Mouse (Mus musculus) embryonic facial prominence, embryonic 10.5 days (tissue): ENCODE results near the gene Aldh1l1. TPM values are rescaled to one million over a fixed set of nuclear protein-coding genes. Genes with fewer than 3 reads are reported as not detected.

Source experiments
- DNase-seq: peaks from one replicate; pipeline ENCODE4 v3.0.0-alpha.2; 2017; ENCODE audit warnings: low spot score
- H3K27ac ChIP-seq: fragments of 300-500 bp; sonication (generic); replicated peaks from 2 replicates; pipeline ENCODE4 v1.5.1; 2016; ENCODE audit warnings: mild to moderate bottlenecking
- H3K27me3 ChIP-seq: fragments of 300-500 bp; sonication (generic); replicated peaks from 2 replicates; pipeline ENCODE4 v1.6.1; 2016; ENCODE audit warnings: low read depth, mild to moderate bottlenecking; ENCODE audit not compliant: poor library complexity, severe bottlenecking
- H3K36me3 ChIP-seq: fragments of 300-500 bp; sonication (generic); replicated peaks from 2 replicates; pipeline ENCODE4 v1.6.1; 2016; ENCODE audit warnings: mild to moderate bottlenecking, moderate library complexity
- H3K4me1 ChIP-seq: fragments of 300-500 bp; sonication (generic); 2 replicates; pipeline ENCODE4 v1.6.1; 2016
- H3K4me3 ChIP-seq: fragments of 300-500 bp; sonication (generic); 2 replicates; pipeline ENCODE4 v1.5.1; 2016; ENCODE audit warnings: mild to moderate bottlenecking, moderate library complexity
- H3K9me3 ChIP-seq: fragments of 300-500 bp; sonication (generic); 2 replicates; pipeline ENCODE4 v1.6.1; 2016; ENCODE audit warnings: mild to moderate bottlenecking
- WGBS: fragments of 180-500 bp; shearing (Covaris S2); methylation state at CpG from one replicate; pipeline ENCODE4 v1.1.7; 2016; 5-methylcytosine and 5-hydroxymethylcytosine counted together
- polyA plus RNA-seq: library from polyadenylated mRNA; unstranded; fragments of >200 nt; fragmentation: Nextera tagmentation; extraction: Ambion mirVana; gene quantifications from 2 replicates; pipeline ENCODE4 v1.2.1, GENCODE M21; 2016

Aldh1l1 gene
- 1.5 and 2.1 TPM in 2 replicates for polyA plus RNA-seq

DNA sequence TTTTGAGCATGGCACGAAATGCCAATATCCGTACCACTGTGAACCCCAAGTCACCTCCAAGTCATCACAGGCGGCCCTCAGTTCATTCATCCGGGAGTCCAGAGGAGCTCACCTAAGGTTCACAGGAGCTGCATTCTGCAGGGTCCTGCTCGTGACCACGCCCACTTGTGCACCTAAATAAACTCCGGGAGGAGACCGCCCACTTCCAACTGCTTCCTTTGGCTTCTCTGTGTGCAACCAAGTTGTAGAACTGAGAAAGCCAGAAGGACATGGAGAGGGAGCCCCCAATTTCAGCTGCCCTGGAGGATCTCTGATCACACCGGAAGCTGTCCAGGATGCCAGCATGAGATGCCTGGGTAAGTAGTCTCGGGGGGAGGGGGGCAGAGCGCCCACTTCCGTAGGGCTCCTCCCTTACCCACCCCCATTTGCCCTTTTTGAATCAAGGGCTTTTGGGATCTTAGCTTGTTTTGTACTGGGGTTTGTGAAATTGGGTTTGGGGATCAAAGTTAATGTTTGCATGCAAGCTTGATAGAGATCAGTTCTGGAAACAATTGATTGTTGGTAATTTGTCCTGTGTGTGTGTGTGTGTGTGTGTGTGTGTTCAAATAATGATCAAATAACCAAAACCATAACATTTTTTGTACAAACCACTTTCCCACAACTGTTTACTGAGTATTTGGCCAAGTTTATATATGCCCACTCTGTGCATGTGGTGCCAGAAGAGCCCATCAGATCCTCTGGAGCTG lies at the start of gene Aldh1l1:
Gene Aldh1l1 (plus strand): TSS at position 252 of the 746 bp plus-strand sequence.
- H3K36me3 ChIP-seq, result no peaks in the 10 kb centered on the region
- DNase-seq, result no peak
- H3K4me1 ChIP-seq, result peaks cover 6% of the 10 kb centered on the region; the same call in 1 of the 2 replicates
- no peak within 1 kb of the TSS for H3K4me3 ChIP-seq
- no peak within 1 kb of the TSS for H3K27ac ChIP-seq
- WGBS, result 78% methylated on average over 12 of the region's 12 CpGs
- H3K27me3 ChIP-seq, result no peaks in the 10 kb centered on the region
- no peaks in the 10 kb centered on the region for H3K9me3 ChIP-seq

DNA sequence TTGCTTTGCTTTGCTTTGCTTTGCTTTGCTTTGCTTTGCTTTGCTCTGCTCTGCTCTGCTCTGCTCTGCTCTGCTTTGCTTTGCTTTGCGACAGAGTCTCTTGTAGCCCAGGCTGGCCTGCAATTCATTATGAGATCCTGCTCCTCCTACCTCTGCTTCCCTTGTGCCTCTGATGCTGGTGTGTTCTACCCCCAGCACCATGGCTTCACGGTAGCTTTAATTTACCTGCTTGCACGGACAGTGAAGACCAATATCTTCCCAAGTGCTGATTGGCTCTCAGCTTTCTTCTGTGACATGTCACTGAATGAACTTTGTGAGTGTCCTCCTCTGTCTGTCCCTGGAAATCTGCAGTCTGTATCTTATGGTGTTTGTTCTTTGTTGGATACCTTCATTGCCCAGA lies 49.2 kb upstream of the Aldh1l1 start:
- WGBS, result 88% methylated on average over 3 of the region's 3 CpGs
- no peak for DNase-seq

DNA sequence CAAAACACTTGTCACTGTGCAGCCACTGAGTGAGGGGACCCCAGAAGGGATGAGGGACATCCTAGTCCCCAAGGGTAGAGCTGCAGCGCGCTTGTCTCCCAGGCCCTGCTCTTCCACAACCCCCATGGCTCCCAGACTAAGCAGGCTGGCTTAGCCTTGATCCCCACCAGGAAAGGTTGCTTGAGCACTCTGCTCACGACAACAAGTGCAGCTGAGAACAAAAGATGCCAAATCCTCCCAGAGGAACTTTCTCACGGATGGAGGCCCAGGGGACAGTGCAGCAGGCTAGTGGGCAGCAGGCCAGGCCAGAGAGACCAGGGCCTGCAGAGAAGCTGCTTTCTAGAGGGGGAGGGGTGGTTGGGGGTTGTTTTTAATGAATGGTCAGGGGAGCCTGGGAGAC lies 39.3 kb upstream of the Aldh1l1 start:
- no peaks in the 10 kb centered on the region for H3K27me3 ChIP-seq
- no peaks in the 10 kb centered on the region for H3K9me3 ChIP-seq
- H3K36me3 ChIP-seq, result no peaks in the 10 kb centered on the region
- H3K4me3 ChIP-seq, result no peak overlapping the region
- no peak overlapping the region; the same call in 1 of the 2 replicates for H3K27ac ChIP-seq
- DNase-seq, result no peak
- WGBS, result 34% methylated on average over 4 of the region's 4 CpGs
- peaks cover 7% of the 10 kb centered on the region for H3K4me1 ChIP-seq

More for the DNA sequence above, 49.2 kb upstream of the Aldh1l1 start:
- H3K4me3 ChIP-seq, result no peak overlapping the region
- H3K27ac ChIP-seq, result no peak overlapping the region
- no peaks in the 10 kb centered on the region for H3K36me3 ChIP-seq
- H3K9me3 ChIP-seq, result 0 out of 2 replicates have a peak, but pooled peaks cover 3% of the 10 kb centered on the region
- peaks cover 3% of the 10 kb centered on the region; the same call in 1 of the 2 replicates for H3K4me1 ChIP-seq
- H3K27me3 ChIP-seq, result 0 out of 2 replicates have a peak, but pooled peaks cover 7% of the 10 kb centered on the region

DNA sequence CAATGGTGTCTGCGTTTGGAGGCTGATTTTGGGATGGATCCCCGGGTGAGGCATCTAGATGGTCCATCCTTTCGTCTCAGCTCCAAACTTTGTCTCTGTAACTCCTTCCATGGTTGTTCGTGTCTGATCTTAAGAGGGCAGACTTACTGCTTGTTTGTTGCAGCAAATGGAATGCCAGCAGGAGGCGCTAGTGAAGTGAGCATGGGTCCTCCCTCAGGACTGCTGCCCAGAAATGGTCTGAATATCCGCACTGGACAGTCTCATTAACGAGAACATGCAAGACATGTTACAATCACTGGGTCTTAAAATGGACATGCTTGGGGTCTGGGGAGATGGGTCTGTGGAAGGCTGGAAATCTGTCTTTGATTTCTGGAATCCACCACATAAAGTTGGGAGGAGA lies 36.0 kb upstream of the Aldh1l1 start:
- Histone ChIP-seq H3K27ac (no peak overlapping the region), H3K4me1 (peaks cover 7% of the 10 kb centered on the region), H3K4me3 (no peak overlapping the region), H3K36me3 (no peaks in the 10 kb centered on the region), H3K9me3 (no peaks in the 10 kb centered on the region), H3K27me3 (no peaks in the 10 kb centered on the region)
- 27% methylated on average over 7 of the region's 7 CpGs for WGBS
- DNase-seq, result peak; percentile 76

DNA sequence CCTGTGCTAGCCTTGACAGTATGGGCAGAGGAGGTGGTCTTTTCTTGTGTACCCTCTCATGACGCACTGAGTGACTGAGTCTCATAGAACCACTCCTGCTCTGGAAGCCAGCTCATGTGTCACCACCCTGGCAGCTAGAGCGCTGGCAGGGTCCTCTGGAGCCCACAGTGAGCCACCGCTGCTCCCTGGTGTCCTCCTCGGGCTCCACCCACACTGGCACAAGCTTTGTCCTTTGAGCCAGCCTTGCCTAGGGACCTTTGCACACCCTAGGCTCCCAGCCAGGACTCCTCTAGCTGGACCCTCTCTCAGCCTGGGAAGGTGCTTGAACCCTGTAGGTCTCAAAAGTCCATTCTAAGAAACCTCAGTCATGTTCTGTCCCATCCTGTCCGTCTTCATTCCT lies 35.5 kb upstream of the Aldh1l1 start:
- no peak for DNase-seq
- 0 out of 2 replicates have a peak, but pooled peaks cover 3% of the 10 kb centered on the region for H3K27me3 ChIP-seq
- H3K27ac ChIP-seq, result no peak overlapping the region
- no peaks in the 10 kb centered on the region for H3K9me3 ChIP-seq
- no peak overlapping the region for H3K4me3 ChIP-seq
- H3K36me3 ChIP-seq, result no peaks in the 10 kb centered on the region
- H3K4me1 ChIP-seq, result peaks cover 7% of the 10 kb centered on the region
- 69% methylated on average over 5 of the region's 5 CpGs for WGBS

DNA sequence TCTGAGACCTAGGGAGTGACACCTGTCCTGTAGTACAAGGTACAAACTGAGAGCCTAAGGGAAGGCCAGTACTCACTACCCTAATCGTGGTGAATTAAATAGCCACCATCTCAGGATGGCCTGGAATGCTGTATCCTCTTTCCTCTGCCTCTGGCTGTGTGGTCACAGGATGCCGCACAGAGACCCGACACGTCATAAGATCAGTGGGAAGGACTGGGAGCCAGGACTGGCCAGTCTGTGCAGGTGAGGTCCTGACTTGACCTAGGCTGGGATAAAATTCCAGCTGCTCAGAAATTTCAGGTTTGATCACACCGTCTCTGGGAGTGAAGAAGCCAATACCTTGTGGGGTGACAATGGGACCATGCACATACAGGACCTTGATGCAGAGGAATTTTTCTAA lies 34.7 kb upstream of the Aldh1l1 start:
- no peak overlapping the region for H3K4me3 ChIP-seq
- 0 out of 2 replicates have a peak, but pooled peaks cover 3% of the 10 kb centered on the region for H3K27me3 ChIP-seq
- no peaks in the 10 kb centered on the region for H3K36me3 ChIP-seq
- H3K27ac ChIP-seq, result no peak overlapping the region
- no peak for DNase-seq
- H3K4me1 ChIP-seq, result peaks cover 7% of the 10 kb centered on the region
- H3K9me3 ChIP-seq, result no peaks in the 10 kb centered on the region
- 81% methylated on average over 5 of the region's 5 CpGs for WGBS

DNA sequence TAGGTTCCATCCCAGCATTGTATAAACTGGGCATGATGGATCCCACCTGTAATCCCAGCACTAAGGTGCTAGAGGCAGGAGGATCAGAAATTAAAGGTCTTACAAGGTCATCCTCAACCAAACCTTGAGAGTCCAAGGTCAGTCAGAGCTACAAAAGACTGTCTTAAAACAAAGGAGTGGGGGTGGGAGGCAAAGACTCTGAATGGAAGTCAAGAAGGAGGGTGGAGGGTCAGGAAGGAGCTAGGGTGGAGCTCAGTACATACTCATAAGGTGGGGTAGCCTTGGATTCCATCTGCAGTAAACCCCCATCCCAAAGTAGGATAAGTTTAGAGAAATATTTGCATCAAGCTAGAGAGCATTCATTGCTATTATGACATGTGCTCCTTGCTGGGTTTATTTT lies 33.6 kb upstream of the Aldh1l1 start:
- H3K4me1 ChIP-seq, result no peaks in the 10 kb centered on the region
- H3K27me3 ChIP-seq, result 0 out of 2 replicates have a peak, but pooled peaks cover 3% of the 10 kb centered on the region
- no peaks in the 10 kb centered on the region for H3K36me3 ChIP-seq
- H3K4me3 ChIP-seq, result no peak overlapping the region
- no peaks in the 10 kb centered on the region for H3K9me3 ChIP-seq
- no peak for DNase-seq
- no peak overlapping the region for H3K27ac ChIP-seq

DNA sequence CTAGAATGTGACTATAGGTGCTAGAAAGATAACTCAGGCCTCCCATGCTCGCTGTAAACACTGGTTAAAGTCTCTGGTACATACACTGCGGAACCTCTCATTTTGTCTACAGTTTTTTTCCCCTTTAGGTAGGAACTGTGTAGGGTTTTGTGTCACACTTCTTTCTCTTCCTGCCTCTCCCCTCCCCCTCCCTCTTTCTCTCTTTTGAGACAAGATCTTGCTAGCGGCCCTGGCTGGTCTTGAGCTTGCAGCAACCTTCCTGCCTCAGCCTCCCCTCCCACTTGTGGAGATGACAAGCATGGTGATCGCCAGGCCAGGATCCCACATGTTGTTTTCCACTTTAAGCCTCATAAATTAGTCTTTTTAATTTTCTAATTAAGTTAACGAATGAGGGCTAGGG lies 32.5 kb upstream of the Aldh1l1 start:
- no peak for DNase-seq
- Histone ChIP-seq H3K4me1 (no peaks in the 10 kb centered on the region), H3K4me3 (no peak overlapping the region), H3K27me3 (0 out of 2 replicates have a peak, but pooled peaks cover 3% of the 10 kb centered on the region), H3K27ac (no peak overlapping the region), H3K9me3 (no peaks in the 10 kb centered on the region), H3K36me3 (no peaks in the 10 kb centered on the region)
- 83% methylated on average over 5 of the region's 5 CpGs for WGBS

DNA sequence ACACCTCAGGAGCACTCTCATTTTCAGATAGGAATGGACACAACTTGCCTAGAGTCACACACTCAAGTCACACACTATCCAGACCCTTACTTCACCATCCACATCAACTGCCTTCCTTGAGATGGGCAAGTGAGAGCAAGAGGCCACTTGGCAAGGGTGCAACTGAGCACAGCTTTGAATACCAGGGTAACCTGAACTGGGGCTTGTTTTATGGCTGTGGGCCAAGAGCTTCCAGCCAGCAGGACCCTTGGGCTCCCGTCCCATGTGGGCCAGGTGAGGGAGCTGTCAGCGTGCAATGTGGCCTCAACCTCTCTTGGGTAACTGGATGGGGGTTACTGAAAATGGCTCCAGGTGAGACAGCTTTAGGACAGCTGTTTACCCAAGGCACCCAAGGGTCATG lies 28.8 kb upstream of the Aldh1l1 start:
- Histone ChIP-seq H3K36me3 (no peaks in the 10 kb centered on the region), H3K27ac (no peak overlapping the region), H3K4me3 (no peak overlapping the region), H3K27me3 (peaks cover 34% of the 10 kb centered on the region), H3K4me1 (peaks cover 8% of the 10 kb centered on the region), H3K9me3 (no peaks in the 10 kb centered on the region)
- DNase-seq, result no peak
- 88% methylated on average over 2 of the region's 2 CpGs for WGBS

DNA sequence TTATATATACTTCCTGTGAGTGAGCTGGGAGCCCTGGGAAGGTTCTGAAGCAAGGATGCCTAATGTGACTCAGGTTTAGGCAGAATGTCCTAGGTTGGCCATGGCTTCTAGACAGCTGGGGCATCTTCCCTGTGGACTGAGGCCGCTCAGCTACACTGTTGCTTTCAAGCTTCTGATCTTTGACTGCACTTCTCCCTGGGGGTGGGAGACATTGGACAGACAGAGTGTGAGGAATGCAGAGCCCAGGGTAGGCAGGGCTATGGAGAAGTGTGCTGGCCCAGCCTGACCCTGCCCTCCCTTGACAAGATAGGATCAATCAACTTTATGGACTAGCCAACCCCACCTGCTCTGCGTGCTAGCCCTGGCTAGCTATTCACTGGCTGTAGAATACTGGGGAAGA lies 25.0 kb upstream of the Aldh1l1 start:
- DNase-seq, result no peak
- no peak overlapping the region for H3K4me3 ChIP-seq
- whole genome bisulfite sequencing, result 55% methylated on average over 2 of the region's 2 CpGs
- H3K36me3 ChIP-seq, result peaks cover under 1% of the 10 kb centered on the region; the same call in 1 of the 2 replicates
- H3K9me3 ChIP-seq, result no peaks in the 10 kb centered on the region
- H3K27ac ChIP-seq, result no peak overlapping the region
- peaks cover 41% of the 10 kb centered on the region for H3K27me3 ChIP-seq
- H3K4me1 ChIP-seq, result peaks cover 26% of the 10 kb centered on the region

DNA sequence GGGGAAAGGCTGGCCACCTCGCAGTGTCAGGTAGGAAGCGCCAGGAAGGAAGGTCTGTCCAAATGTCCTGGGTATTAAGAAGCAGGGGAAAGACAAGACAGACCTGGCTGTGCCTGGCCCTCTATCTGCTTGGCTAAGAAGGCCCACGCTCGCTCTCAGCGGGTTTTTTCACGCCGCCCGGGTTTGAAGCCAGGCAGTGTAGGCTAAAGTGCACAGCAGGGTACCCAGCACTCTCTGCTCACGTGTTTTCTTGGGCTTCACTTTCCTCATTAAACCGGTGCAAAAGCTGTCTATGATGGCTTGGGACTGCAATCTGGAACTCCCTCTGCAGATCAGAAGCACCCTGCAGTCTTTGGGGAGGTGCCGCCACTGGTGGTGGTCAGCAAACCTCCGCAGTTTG lies 24.5 kb upstream of the Aldh1l1 start:
- WGBS, result 8% methylated on average over 12 of the region's 12 CpGs
- Histone ChIP-seq H3K4me3 (peak overlapping the region; percentile 78), H3K4me1 (peaks cover 26% of the 10 kb centered on the region), H3K9me3 (no peaks in the 10 kb centered on the region), H3K36me3 (peaks cover 6% of the 10 kb centered on the region), H3K27ac (peak overlapping the region; percentile 82; the same call in 1 of the 2 replicates), H3K27me3 (peaks cover 45% of the 10 kb centered on the region)
- DNase-seq, result no peak

DNA sequence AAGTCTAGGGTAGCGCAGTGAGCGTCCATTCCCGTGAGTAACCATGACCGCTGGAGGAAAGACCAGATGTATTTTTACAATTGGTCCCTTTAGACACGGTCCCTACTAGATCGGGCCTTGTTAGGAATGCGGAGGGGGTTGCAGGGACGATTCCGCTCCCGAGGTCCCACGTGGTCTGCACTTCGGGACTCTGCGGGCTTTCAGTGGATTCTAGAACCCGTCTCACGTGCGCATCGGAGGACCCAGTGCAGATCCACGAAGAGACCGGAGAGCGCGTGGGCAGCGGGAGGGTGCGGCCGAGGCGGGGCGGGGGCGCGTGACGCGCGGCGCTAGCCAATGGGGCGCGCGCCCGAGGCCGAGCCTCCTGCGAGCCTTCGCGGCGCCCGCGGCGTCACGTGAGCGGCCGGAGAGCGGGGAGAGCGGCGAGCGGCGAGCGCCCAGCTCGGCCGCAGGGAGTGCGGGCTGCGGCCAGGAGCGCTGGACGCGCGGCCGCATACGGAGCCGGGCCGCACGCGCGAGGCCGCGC lies 24.0 kb upstream of the Aldh1l1 start, which contains the start of gene Klf15:
Gene Klf15 (plus strand): TSS at position 396 of the 526 bp plus-strand sequence.
- peaks cover 47% of the 10 kb centered on the region for H3K27me3 ChIP-seq
- peak within 1 kb of the TSS; percentile 82 for H3K27ac ChIP-seq
- under 1% methylated on average over 70 of the region's 70 CpGs for WGBS
- H3K9me3 ChIP-seq, result no peaks in the 10 kb centered on the region
- H3K4me3 ChIP-seq, result peak within 1 kb of the TSS; percentile 78
- peaks cover 26% of the 10 kb centered on the region for H3K4me1 ChIP-seq
- DNase-seq, result peak; percentile 86
- H3K36me3 ChIP-seq, result peaks cover 10% of the 10 kb centered on the region

DNA sequence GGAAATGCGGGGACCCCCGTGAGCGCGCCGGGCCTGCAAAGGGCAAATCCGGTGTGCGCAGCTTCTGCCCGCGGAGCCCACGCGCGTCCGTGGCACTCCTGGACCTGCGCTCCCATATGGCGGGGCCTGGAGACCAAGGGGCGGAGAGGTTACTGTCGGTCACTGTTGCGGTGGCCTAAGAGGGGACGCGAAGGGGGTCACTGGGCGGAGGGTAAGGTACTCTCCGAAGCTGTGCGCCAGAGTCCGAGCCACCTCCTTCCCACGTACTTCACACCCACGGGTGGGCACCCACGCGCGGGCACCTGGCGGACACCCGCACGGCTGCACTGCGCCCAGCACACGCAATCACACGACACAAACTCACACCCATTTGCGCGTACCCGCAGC lies 23.4 kb upstream of the Aldh1l1 start:
- Histone ChIP-seq H3K27ac (peak overlapping the region; percentile 82), H3K9me3 (no peaks in the 10 kb centered on the region), H3K36me3 (peaks cover 15% of the 10 kb centered on the region), H3K4me1 (peaks cover 26% of the 10 kb centered on the region), H3K27me3 (peaks cover 47% of the 10 kb centered on the region), H3K4me3 (peak overlapping the region; percentile 78)
- under 1% methylated on average over 38 of the region's 38 CpGs for WGBS
- DNase-seq, result peak; percentile 55
